Mouse (Mus musculus): Measurements from ENCODE around the gene Meox2. TPM values are rescaled to one million over a fixed set of nuclear protein-coding genes. Genes with fewer than 3 reads are reported as not detected.

Gene Meox2
- polyA plus RNA-seq, 1 experiment from 2014 or later = 51.1 TPM

- 13% methylated on average over 3 of the region's 3 CpGs for WGBS
- no peak overlapping the region for H3K9ac ChIP-seq
- no peak overlapping the region for H3K4me3 ChIP-seq
- no peaks in the 10 kb centered on the region for H3K36me3 ChIP-seq
- H3K4me2 ChIP-seq = no peak overlapping the region
- no peaks in the 10 kb centered on the region for H3K27me3 ChIP-seq
- no peaks in the 10 kb centered on the region for H3K4me1 ChIP-seq
- H3K27ac ChIP-seq = peak overlapping the region; percentile 43; the same call in 1 of the 2 replicates
- no peaks in the 10 kb centered on the region for H3K9me3 ChIP-seq
- no peak for ATAC-seq (ENCODE audit: insufficient number of reproducible peaks, low FRiP score, low TSS enrichment, low read depth)
These were observed 33.9 kb downstream of the Meox2 start for GRCm38 (mm10) chr12:37142080-37142703.

GRCm38 (mm10) chr12:37143879-37144278 is 35.5 kb downstream of the Meox2 start:
- Histone ChIP-seq H3K9me3 (no peaks in the 10 kb centered on the region), H3K4me2 (no peak overlapping the region), H3K36me3 (no peaks in the 10 kb centered on the region), H3K9ac (no peak overlapping the region), H3K4me3 (no peak overlapping the region), H3K4me1 (no peaks in the 10 kb centered on the region), H3K27me3 (no peaks in the 10 kb centered on the region), H3K27ac (no peak overlapping the region)
- WGBS = 86% methylated on average over 1 of the region's 1 CpGs
- ATAC-seq (ENCODE audit: insufficient number of reproducible peaks, low FRiP score, low TSS enrichment, low read depth) = no peak

DNA sequence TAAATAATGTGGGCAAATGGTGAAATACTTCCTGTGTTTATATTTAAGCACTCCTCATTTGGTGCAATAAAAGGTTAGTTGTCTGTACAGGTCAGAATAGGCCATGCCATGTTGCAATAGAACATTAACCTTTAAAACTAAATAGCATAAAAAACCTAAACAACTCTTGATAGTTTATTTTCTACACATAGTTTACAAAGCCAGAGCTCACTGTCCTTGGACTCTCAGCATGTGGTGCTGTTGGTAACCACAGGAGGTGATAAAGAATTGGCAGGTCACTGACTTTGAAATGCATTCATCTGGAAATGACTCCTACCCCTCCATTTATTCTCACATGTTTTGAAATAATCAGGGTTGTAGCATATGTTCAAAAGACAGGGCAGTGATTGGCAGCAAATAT is 59.4 kb downstream of the Meox2 start:
- Histone ChIP-seq H3K36me3 (no peaks in the 10 kb centered on the region), H3K9ac (no peak overlapping the region), H3K4me2 (no peak overlapping the region), H3K27ac (no peak overlapping the region), H3K9me3 (no peaks in the 10 kb centered on the region), H3K4me3 (no peak overlapping the region), H3K27me3 (no peaks in the 10 kb centered on the region), H3K4me1 (0 out of 2 replicates have a peak, but pooled peaks cover 3% of the 10 kb centered on the region)
- no peak for ATAC-seq (ENCODE audit: insufficient number of reproducible peaks, low FRiP score, low TSS enrichment, low read depth)

- H3K9ac ChIP-seq = no peak overlapping the region
- H3K4me3 ChIP-seq = no peak overlapping the region
- no peaks in the 10 kb centered on the region for H3K9me3 ChIP-seq
- no peak overlapping the region for H3K4me2 ChIP-seq
- no peaks in the 10 kb centered on the region for H3K27me3 ChIP-seq
- H3K36me3 ChIP-seq = no peaks in the 10 kb centered on the region
- no peak overlapping the region for H3K27ac ChIP-seq
- no peak for ATAC-seq (ENCODE audit: insufficient number of reproducible peaks, low FRiP score, low TSS enrichment, low read depth)
- peaks cover 4% of the 10 kb centered on the region; the same call in 1 of the 2 replicates for H3K4me1 ChIP-seq
- 85% methylated on average over 3 of the region's 3 CpGs for WGBS
These were observed 65.0 kb downstream of the Meox2 start for GRCm38 (mm10) chr12:37173324-37173723.

GRCm38 (mm10) chr12:37183689-37184088 is 75.3 kb downstream of the Meox2 start:
- Histone ChIP-seq H3K9ac (no peak overlapping the region), H3K4me2 (no peak overlapping the region), H3K36me3 (no peaks in the 10 kb centered on the region), H3K27me3 (no peaks in the 10 kb centered on the region), H3K4me3 (no peak overlapping the region), H3K27ac (no peak overlapping the region), H3K9me3 (no peaks in the 10 kb centered on the region), H3K4me1 (no peaks in the 10 kb centered on the region)
- no peak for ATAC-seq (ENCODE audit: insufficient number of reproducible peaks, low FRiP score, low TSS enrichment, low read depth)

GRCm38 (mm10) chr12:37188940-37189488 is 80.7 kb downstream of the Meox2 start:
- Histone ChIP-seq H3K9ac (no peak overlapping the region), H3K4me1 (no peaks in the 10 kb centered on the region), H3K36me3 (no peaks in the 10 kb centered on the region), H3K4me3 (no peak overlapping the region), H3K27ac (no peak overlapping the region), H3K9me3 (no peaks in the 10 kb centered on the region), H3K27me3 (no peaks in the 10 kb centered on the region), H3K4me2 (no peak overlapping the region)
- no peak for ATAC-seq (ENCODE audit: insufficient number of reproducible peaks, low FRiP score, low TSS enrichment, low read depth)
- WGBS = 13% methylated on average over 5 of the region's 5 CpGs

Other genes starting within 250 kb of the Meox2 start
- 1.0 and 1.4 TPM in 2 replicates for gene Agmo, start 133.1 kb downstream of the Meox2 start, polyA plus RNA-seq (2015; fragmentation: Nextera tagmentation; extraction: Ambion mirVana)